Mouse (Mus musculus) testis, postnatal 14 days (tissue): Measurements from ENCODE around the gene 2810408A11Rik.
"Not testable (repeated sequence)": the region's sequence is repeated elsewhere in the genome, so short reads cannot be mapped to it uniquely, and the experiment has no call there.

ENCODE experiments used
- DNase-seq: peaks from one replicate; pipeline ENCODE4 v3.0.0; 2021; ENCODE audit warnings: low spot score

The 2810408A11Rik gene

GRCm38 (mm10) chr11:69880853-69881603, 19.8 kb downstream of the 2810408A11Rik start, which contains the start of gene Kctd11:
Gene Kctd11 (minus strand): TSS chr11:69881406.
- peak; percentile 82 for DNase-seq

DNA sequence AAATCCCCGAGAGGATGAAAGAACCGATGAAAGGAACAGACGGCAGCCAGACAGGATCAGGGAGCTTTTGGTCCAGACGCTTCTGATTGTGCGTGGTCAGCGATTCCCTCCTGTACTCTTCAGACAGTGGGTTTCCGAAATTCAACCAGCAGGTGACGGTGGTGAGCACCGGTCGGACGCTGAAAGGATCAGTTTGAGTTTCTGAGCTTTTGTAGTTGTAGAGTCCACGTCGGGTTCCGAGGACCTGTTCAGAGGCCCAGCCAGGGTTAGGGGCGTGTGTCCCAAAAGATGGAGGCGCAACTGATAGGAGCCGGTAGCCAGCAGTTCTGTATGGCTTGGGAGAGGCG, 20.3 kb downstream of the 2810408A11Rik start:
- no peak for DNase-seq

- no peak for DNase-seq
These were observed 21.1 kb downstream of the 2810408A11Rik start for GRCm38 (mm10) chr11:69879711-69880110.

- DNase-seq, result no peak
These were observed 21.8 kb downstream of the 2810408A11Rik start for GRCm38 (mm10) chr11:69878952-69879351.

- DNase-seq, result no peak
These were observed 22.4 kb downstream of the 2810408A11Rik start for GRCm38 (mm10) chr11:69878399-69878798.

- no peak for DNase-seq
These were observed 22.9 kb downstream of the 2810408A11Rik start, which contains the start of gene Tmem95 for GRCm38 (mm10) chr11:69877878-69878277. Gene Tmem95 (minus strand): TSS chr11:69878018.

- DNase-seq, result peak; percentile 87
These were observed 23.9 kb downstream of the 2810408A11Rik start for GRCm38 (mm10) chr11:69876867-69877266.

DNA sequence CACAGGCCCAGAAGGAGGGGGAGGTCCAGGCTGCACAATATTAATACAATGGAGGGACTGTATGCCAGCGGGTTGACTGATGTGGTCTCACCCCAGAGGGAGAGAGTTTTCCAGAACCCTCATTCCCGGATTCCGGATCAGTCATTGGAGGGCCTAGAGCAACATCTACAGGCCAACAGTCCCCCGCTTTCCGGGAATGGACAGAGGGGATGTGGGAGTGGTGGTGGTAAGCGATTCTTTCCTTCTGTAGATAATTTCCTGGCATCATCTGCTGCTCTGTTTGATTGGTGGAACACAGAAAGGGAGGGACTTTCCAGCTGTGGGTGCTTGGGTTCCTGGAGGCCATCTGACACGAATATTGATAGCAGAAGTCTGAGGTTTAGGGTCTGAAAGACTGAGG, 24.6 kb downstream of the 2810408A11Rik start:
- no peak for DNase-seq

DNA sequence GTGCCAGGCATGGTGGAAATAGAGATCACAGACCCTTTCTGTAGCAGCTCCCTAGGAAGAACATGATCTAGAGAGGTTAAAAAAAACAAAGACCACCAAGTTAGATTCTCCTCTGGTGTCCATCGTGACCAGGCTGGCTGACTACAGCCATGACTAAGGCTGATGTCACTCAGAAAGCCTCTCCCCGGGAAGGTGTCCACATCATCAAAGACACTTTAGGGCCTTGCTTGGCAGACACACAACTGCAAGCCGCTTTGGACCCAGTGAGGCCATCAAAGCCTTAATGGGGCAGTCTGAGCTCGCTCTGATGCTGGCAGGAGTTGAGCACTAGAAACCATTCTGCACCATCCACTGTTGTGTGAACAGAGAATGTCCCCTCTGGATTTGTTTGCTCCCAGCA, 28.3 kb downstream of the 2810408A11Rik start:
- DNase-seq, result no peak

GRCm38 (mm10) chr11:69871822-69872221, 29.0 kb downstream of the 2810408A11Rik start:
- no peak for DNase-seq

GRCm38 (mm10) chr11:69870289-69871069, 30.3 kb downstream of the 2810408A11Rik start:
- DNase-seq, result no peak

GRCm38 (mm10) chr11:69867335-69867734, 33.5 kb downstream of the 2810408A11Rik start:
- DNase-seq, result no peak

GRCm38 (mm10) chr11:69865561-69865960, 35.2 kb downstream of the 2810408A11Rik start:
- no peak for DNase-seq

GRCm38 (mm10) chr11:69864138-69864860, 36.5 kb downstream of the 2810408A11Rik start:
- DNase-seq, result no peak

GRCm38 (mm10) chr11:69863729-69864128, 37.1 kb downstream of the 2810408A11Rik start:
- DNase-seq, result not testable (repeated sequence)

GRCm38 (mm10) chr11:69858113-69858998, 42.4 kb downstream of the 2810408A11Rik start, which contains the start of gene Tnk1:
Gene Tnk1 (minus strand): TSS chr11:69858730.
- DNase-seq, result no peak

GRCm38 (mm10) chr11:69855347-69855746, 45.4 kb downstream of the 2810408A11Rik start:
- DNase-seq, result no peak

DNA sequence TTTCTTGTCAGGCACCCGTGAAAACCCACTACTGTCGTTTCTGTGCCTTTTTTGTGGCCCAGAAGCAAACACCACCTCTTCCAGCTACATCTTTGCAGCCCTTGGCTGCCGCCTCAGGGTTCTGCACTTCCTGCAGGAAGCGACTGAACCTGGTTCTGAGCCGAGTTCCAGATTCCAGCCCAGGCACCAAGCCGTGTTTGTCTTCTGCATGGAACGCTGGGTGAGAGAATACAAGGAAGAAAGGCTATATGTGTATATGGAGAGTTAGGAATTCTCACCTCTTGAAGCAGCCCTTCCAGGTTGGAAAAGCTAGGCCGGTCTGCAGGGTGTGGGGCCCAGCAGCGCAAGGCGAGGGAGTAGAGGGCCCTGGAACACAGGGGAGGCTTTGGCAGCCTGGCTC, 46.1 kb downstream of the 2810408A11Rik start:
- DNase-seq, result no peak

DNA sequence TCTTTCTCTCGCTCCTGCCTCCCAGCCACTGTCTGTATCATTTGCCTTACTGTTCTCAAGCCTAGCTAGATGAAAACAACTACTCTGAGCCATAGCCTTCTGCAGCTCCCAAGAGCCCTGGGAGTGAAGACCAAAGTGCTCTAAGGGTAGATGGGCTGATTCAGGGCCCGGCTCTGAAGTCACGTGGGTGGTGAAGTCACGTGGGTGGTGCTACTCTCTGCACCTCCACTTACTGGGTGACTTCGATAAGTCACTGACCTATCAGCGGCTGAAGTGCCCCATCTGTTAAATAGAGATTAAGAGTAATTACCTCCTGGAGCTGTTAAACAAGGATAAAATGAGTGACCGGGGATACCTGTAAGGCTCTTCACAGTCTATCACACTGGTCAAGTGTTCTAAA, 46.8 kb downstream of the 2810408A11Rik start:
- DNase-seq, result no peak

GRCm38 (mm10) chr11:69850754-69851153, 50.0 kb downstream of the 2810408A11Rik start:
- DNase-seq, result no peak

GRCm38 (mm10) chr11:69849884-69850283, 50.9 kb downstream of the 2810408A11Rik start:
- no peak for DNase-seq
